Mouse (Mus musculus): Measurements from ENCODE around the gene Myh15.
"Not testable (repeated sequence)": the region's sequence is repeated elsewhere in the genome, so short reads cannot be mapped to it uniquely, and the experiment has no call there.

Myh15 gene

DNA sequence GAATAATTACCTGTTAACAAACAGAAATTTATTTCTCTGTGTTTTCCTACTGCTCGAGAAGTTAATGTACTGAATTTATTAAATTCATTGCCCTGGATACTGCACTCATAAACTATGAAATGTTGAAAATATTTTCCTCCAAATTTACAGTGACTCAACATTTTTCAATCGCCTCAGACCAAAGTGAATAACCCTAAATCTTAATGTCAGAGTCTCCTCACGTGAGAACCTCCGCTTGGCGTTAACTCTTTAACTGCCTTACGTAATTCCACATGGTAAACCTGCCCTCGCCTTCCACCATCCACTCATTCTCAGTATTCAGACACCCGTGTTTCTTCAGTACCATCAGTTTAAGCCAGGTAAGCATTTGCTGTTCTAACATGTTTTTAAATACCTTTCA lies 166.4 kb downstream of the Myh15 start:
- in situ Hi-C loops (cut with MboI; ENCODE audit: low pct_unique_long_range_greater_than_20kb in 1 of 2, low sequenced_read_pairs in 2 of 2, unreplicated experiment in 1 of 2), result no loop called here

DNA sequence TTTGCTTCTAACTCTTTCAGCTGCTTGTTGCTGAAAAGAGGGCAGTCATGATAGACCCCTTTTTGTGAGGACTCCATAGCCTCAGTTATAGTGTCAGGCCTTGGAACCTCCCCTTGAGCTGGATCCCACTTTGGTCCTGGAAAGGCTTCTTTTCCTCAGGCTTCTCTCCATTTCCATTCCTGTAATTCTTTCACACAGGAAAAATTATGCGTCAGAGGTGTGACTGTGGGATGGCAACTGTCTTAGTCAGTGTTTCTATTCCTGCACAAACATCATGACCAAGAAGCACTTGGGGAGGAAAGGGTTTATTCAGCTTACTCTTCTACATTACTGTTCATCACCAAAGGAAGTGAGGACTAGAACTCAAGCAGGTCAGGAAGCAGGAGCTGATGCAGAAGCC lies 186.2 kb downstream of the Myh15 start:
- in situ Hi-C loops (cut with MboI; ENCODE audit: low pct_unique_long_range_greater_than_20kb in 1 of 2, low sequenced_read_pairs in 2 of 2, unreplicated experiment in 1 of 2), result not testable (repeated sequence)

Measured in mouse embryonic stem cell (cell line).